Mouse (Mus musculus): ENCODE data around the gene 1700001O22Rik. TPM values are rescaled to one million over a fixed set of nuclear protein-coding genes. Genes with fewer than 3 reads are reported as not detected.

1700001O22Rik gene
- polyA plus RNA-seq, 1 experiment from 2014 or later = 0.40 TPM

GRCm38 (mm10) chr2:30836238-30836990 is 33.0 kb upstream of the 1700001O22Rik start:
- H3K4me2 ChIP-seq = peak overlapping the region; percentile 28
- ATAC-seq (replicated peaks; ENCODE audit: low FRiP score) (no peak), DNase-seq (ENCODE audit: low spot score) (no peak)
- H3K27me3 ChIP-seq (replicated peaks; ENCODE audit: control insufficient read depth, insufficient read depth, low read length) = no peaks in the 10 kb centered on the region
- no peak overlapping the region for H3K9ac ChIP-seq (ENCODE audit: low read depth, low read length)
- H3K4me1 ChIP-seq (replicated peaks; ENCODE audit: control insufficient read depth, insufficient read depth, low read length) = peaks cover 6% of the 10 kb centered on the region
- no peaks in the 10 kb centered on the region for H3K36me3 ChIP-seq (ENCODE audit: control insufficient read depth, insufficient read depth, low read length)
- H3K4me3 ChIP-seq (ENCODE audit: low read depth, low read length) = no peak overlapping the region
- 21% methylated on average over 21 of the region's 21 CpGs for WGBS
- no peak overlapping the region; the same call in 1 of the 2 replicates for H3K27ac ChIP-seq (ENCODE audit: low read depth, low read length)
- no peaks in the 10 kb centered on the region for H3K9me3 ChIP-seq (ENCODE audit: control insufficient read depth, low read length)

- no peaks in the 10 kb centered on the region for H3K27me3 ChIP-seq (replicated peaks; ENCODE audit: control insufficient read depth, insufficient read depth, low read length)
- H3K4me2 ChIP-seq = no peak within 1 kb of the TSS
- no peak for ATAC-seq (replicated peaks; ENCODE audit: low FRiP score)
- DNase-seq (ENCODE audit: low spot score) = no peak
- 64% methylated on average over 9 of the region's 10 CpGs for WGBS
- H3K4me1 ChIP-seq (replicated peaks; ENCODE audit: control insufficient read depth, insufficient read depth, low read length) = peaks cover 6% of the 10 kb centered on the region
- H3K36me3 ChIP-seq (ENCODE audit: control insufficient read depth, insufficient read depth, low read length) = no peaks in the 10 kb centered on the region
- H3K4me3 ChIP-seq (ENCODE audit: low read depth, low read length) = no peak within 1 kb of the TSS
- no peak within 1 kb of the TSS for H3K9ac ChIP-seq (ENCODE audit: low read depth, low read length)
- H3K9me3 ChIP-seq (ENCODE audit: control insufficient read depth, low read length) = no peaks in the 10 kb centered on the region
- H3K27ac ChIP-seq (ENCODE audit: low read depth, low read length) = no peak within 1 kb of the TSS
Observed at GRCm38 (mm10) chr2:30834373-30835022, 31.0 kb upstream of the 1700001O22Rik start, which contains the start of gene Prrx2. Gene Prrx2 (plus strand): TSS chr2:30834972.

GRCm38 (mm10) chr2:30833644-30834043 is 30.2 kb upstream of the 1700001O22Rik start:
- Histone ChIP-seq H3K27me3 (replicated peaks; ENCODE audit: control insufficient read depth, insufficient read depth, low read length) (no peaks in the 10 kb centered on the region), H3K4me3 (ENCODE audit: low read depth, low read length) (no peak overlapping the region), H3K9ac (ENCODE audit: low read depth, low read length) (no peak overlapping the region), H3K36me3 (ENCODE audit: control insufficient read depth, insufficient read depth, low read length) (no peaks in the 10 kb centered on the region), H3K4me2 (no peak overlapping the region), H3K9me3 (ENCODE audit: control insufficient read depth, low read length) (no peaks in the 10 kb centered on the region), H3K27ac (ENCODE audit: low read depth, low read length) (no peak overlapping the region), H3K4me1 (replicated peaks; ENCODE audit: control insufficient read depth, insufficient read depth, low read length) (peaks cover 9% of the 10 kb centered on the region)
- no peak for DNase-seq (ENCODE audit: low spot score)
- ATAC-seq (replicated peaks; ENCODE audit: low FRiP score) = no peak
- 42% methylated on average over 5 of the region's 5 CpGs for WGBS

GRCm38 (mm10) chr2:30830283-30830795 is 26.9 kb upstream of the 1700001O22Rik start, which contains the start of gene Asb6:
Gene Asb6 (minus strand): TSS chr2:30830333.
- Histone ChIP-seq H3K4me2 (no peak within 1 kb of the TSS), H3K27ac (ENCODE audit: low read depth, low read length) (no peak within 1 kb of the TSS; the same call in 1 of the 2 replicates), H3K9ac (ENCODE audit: low read depth, low read length) (no peak within 1 kb of the TSS), H3K36me3 (ENCODE audit: control insufficient read depth, insufficient read depth, low read length) (peaks cover 6% of the 10 kb centered on the region), H3K27me3 (replicated peaks; ENCODE audit: control insufficient read depth, insufficient read depth, low read length) (no peaks in the 10 kb centered on the region), H3K4me3 (ENCODE audit: low read depth, low read length) (no peak within 1 kb of the TSS), H3K9me3 (ENCODE audit: control insufficient read depth, low read length) (no peaks in the 10 kb centered on the region), H3K4me1 (replicated peaks; ENCODE audit: control insufficient read depth, insufficient read depth, low read length) (peaks cover 17% of the 10 kb centered on the region)
- WGBS = 43% methylated on average over 4 of the region's 4 CpGs
- ATAC-seq (replicated peaks; ENCODE audit: low FRiP score) (no peak), DNase-seq (ENCODE audit: low spot score) (no peak)

- Histone ChIP-seq H3K36me3 (ENCODE audit: control insufficient read depth, insufficient read depth, low read length) (peaks cover 16% of the 10 kb centered on the region), H3K4me3 (ENCODE audit: low read depth, low read length) (no peak overlapping the region), H3K9ac (ENCODE audit: low read depth, low read length) (no peak overlapping the region), H3K4me2 (no peak overlapping the region), H3K27ac (ENCODE audit: low read depth, low read length) (no peak overlapping the region; the same call in 1 of the 2 replicates), H3K9me3 (ENCODE audit: control insufficient read depth, low read length) (no peaks in the 10 kb centered on the region), H3K4me1 (replicated peaks; ENCODE audit: control insufficient read depth, insufficient read depth, low read length) (peaks cover 17% of the 10 kb centered on the region), H3K27me3 (replicated peaks; ENCODE audit: control insufficient read depth, insufficient read depth, low read length) (no peaks in the 10 kb centered on the region)
- DNase-seq (ENCODE audit: low spot score) = no peak
- WGBS = 37% methylated on average over 5 of the region's 5 CpGs
- ATAC-seq (replicated peaks; ENCODE audit: low FRiP score) = no peak
Observed at GRCm38 (mm10) chr2:30829315-30829714, 25.9 kb upstream of the 1700001O22Rik start.

- peak overlapping the region; percentile 96 for H3K9ac ChIP-seq (ENCODE audit: low read depth, low read length)
- ATAC-seq (replicated peaks; ENCODE audit: low FRiP score) (peak; percentile 80), DNase-seq (ENCODE audit: low spot score) (peak; percentile 96)
- H3K4me3 ChIP-seq (ENCODE audit: low read depth, low read length) = peak overlapping the region; percentile 98
- peaks cover 17% of the 10 kb centered on the region for H3K4me1 ChIP-seq (replicated peaks; ENCODE audit: control insufficient read depth, insufficient read depth, low read length)
- H3K27me3 ChIP-seq (replicated peaks; ENCODE audit: control insufficient read depth, insufficient read depth, low read length) = no peaks in the 10 kb centered on the region
- peak overlapping the region; percentile 89 for H3K4me2 ChIP-seq
- peak overlapping the region; percentile 94 for H3K27ac ChIP-seq (ENCODE audit: low read depth, low read length)
- under 1% methylated on average over 63 of the region's 63 CpGs for WGBS
- peaks cover 29% of the 10 kb centered on the region for H3K36me3 ChIP-seq (ENCODE audit: control insufficient read depth, insufficient read depth, low read length)
- H3K9me3 ChIP-seq (ENCODE audit: control insufficient read depth, low read length) = no peaks in the 10 kb centered on the region
Observed at GRCm38 (mm10) chr2:30827749-30828475, 24.5 kb upstream of the 1700001O22Rik start.

GRCm38 (mm10) chr2:30826825-30827748 is 23.6 kb upstream of the 1700001O22Rik start:
- WGBS = 30% methylated on average over 26 of the region's 26 CpGs
- no peaks in the 10 kb centered on the region for H3K27me3 ChIP-seq (replicated peaks; ENCODE audit: control insufficient read depth, insufficient read depth, low read length)
- H3K4me2 ChIP-seq = peak overlapping the region; percentile 89
- no peaks in the 10 kb centered on the region for H3K9me3 ChIP-seq (ENCODE audit: control insufficient read depth, low read length)
- H3K4me1 ChIP-seq (replicated peaks; ENCODE audit: control insufficient read depth, insufficient read depth, low read length) = peaks cover 17% of the 10 kb centered on the region
- H3K27ac ChIP-seq (ENCODE audit: low read depth, low read length) = peak overlapping the region; percentile 94
- ATAC-seq (replicated peaks; ENCODE audit: low FRiP score) = peak; percentile 80
- H3K4me3 ChIP-seq (ENCODE audit: low read depth, low read length) = peak overlapping the region; percentile 98
- H3K36me3 ChIP-seq (ENCODE audit: control insufficient read depth, insufficient read depth, low read length) = peaks cover 36% of the 10 kb centered on the region
- peak; percentile 79 for DNase-seq (ENCODE audit: low spot score)
- H3K9ac ChIP-seq (ENCODE audit: low read depth, low read length) = peak overlapping the region; percentile 96

Data from liver, embryonic 11.5 days (tissue).